Mouse (Mus musculus) kidney, postnatal 0 days (tissue): ENCODE results near the gene Ociad2. TPM values are rescaled to one million over a fixed set of nuclear protein-coding genes. Genes with fewer than 3 reads are reported as not detected.

ENCODE experiments used
- ATAC-seq: fragments of 200-750 bp; cut with Nextera tagmentation; replicated peaks from 2 replicates; pipeline ENCODE4 v1.8.0; 2017; ENCODE audit warnings: low read depth, moderate number of reproducible peaks, moderate TSS enrichment, moderate library complexity; ENCODE audit not compliant: low FRiP score
- DNase-seq: peaks from one replicate; pipeline ENCODE4 v3.0.0-alpha.2; 2016; ENCODE audit warnings: low spot score
- H3K27ac ChIP-seq: fragments of 300-500 bp; sonication (generic); 2 replicates; pipeline ENCODE4 v1.5.1; 2014; ENCODE audit warnings: mild to moderate bottlenecking
- H3K27me3 ChIP-seq: fragments of 300-500 bp; sonication (generic); 2 replicates; pipeline ENCODE4 v1.6.1; 2014; ENCODE audit warnings: low read length, mixed read lengths; ENCODE audit not compliant: insufficient read depth
- H3K36me3 ChIP-seq: fragments of 300-500 bp; sonication (generic); 2 replicates; pipeline ENCODE4 v1.6.1; 2014; ENCODE audit warnings: low read length, mixed read lengths; ENCODE audit not compliant: insufficient read depth
- H3K4me1 ChIP-seq: fragments of 300-500 bp; sonication (generic); replicated peaks from 2 replicates; pipeline ENCODE4 v1.6.1; 2014; ENCODE audit warnings: antibody characterized with exemption, low read length, mixed read lengths; ENCODE audit not compliant: insufficient read depth
- H3K4me2 ChIP-seq: fragments of 300-500 bp; sonication (generic); 2 replicates; pipeline ENCODE4 v1.6.1; 2014; ENCODE audit warnings: mild to moderate bottlenecking, low read length, moderate library complexity, mixed read lengths
- H3K4me3 ChIP-seq: fragments of 300-500 bp; sonication (generic); replicated peaks from 2 replicates; pipeline ENCODE4 v1.5.1; 2014; ENCODE audit warnings: low read depth, low read length
- H3K9ac ChIP-seq: fragments of 300-500 bp; sonication (generic); 2 replicates; pipeline ENCODE4 v1.6.1; 2014; ENCODE audit warnings: low read depth, low read length
- H3K9me3 ChIP-seq: fragments of 300-500 bp; sonication (generic); replicated peaks from 2 replicates; pipeline ENCODE4 v1.6.1; 2016; ENCODE audit warnings: low read length, inconsistent platforms, mixed read lengths
- CTCF ChIP-seq: IDR thresholded peaks from 2 replicates; pipeline ENCODE4 v1.5.1; 2016; ENCODE audit warnings: antibody characterized with exemption, low read depth, mild to moderate bottlenecking, moderate library complexity
- WGBS: fragments of 180-500 bp; shearing (Covaris S2); extraction: QIAGEN DNeasy Blood & Tissue Kit; methylation state at CpG from one replicate; pipeline ENCODE4 v1.1.7; 2014; 5-methylcytosine and 5-hydroxymethylcytosine counted together
- polyA plus RNA-seq: library from polyadenylated mRNA; unstranded; fragments of >200 nt; fragmentation: Nextera tagmentation; extraction: Ambion mirVana; gene quantifications from 2 replicates; pipeline ENCODE4 v1.2.1, GENCODE M21; 2015

The Ociad2 gene
- polyA plus RNA-seq, 1 experiment from 2014 or later, result 27.4 TPM

- Histone ChIP-seq H3K27ac (no peak overlapping the region), H3K36me3 (no peaks in the 10 kb centered on the region), H3K9me3 (no peaks in the 10 kb centered on the region), H3K9ac (no peak overlapping the region), H3K4me2 (no peak overlapping the region), H3K27me3 (no peaks in the 10 kb centered on the region), H3K4me1 (no peaks in the 10 kb centered on the region), H3K4me3 (no peak overlapping the region)
- 80% methylated on average over 4 of the region's 4 CpGs for WGBS
- DNase-seq, result no peak
- TF ChIP-seq CTCF, result no peak
- ATAC-seq, result no peak
Measured at GRCm38 (mm10) chr5:73367906-73368305, 27.1 kb upstream of the Ociad2 start.

GRCm38 (mm10) chr5:73364107-73364864 is 23.5 kb upstream of the Ociad2 start:
- WGBS, result 90% methylated on average over 2 of the region's 2 CpGs
- no peak for TF ChIP-seq CTCF
- no peaks in the 10 kb centered on the region for H3K9me3 ChIP-seq
- no peaks in the 10 kb centered on the region for H3K27me3 ChIP-seq
- DNase-seq (no peak), ATAC-seq (no peak)
- no peak overlapping the region for H3K9ac ChIP-seq
- H3K36me3 ChIP-seq, result no peaks in the 10 kb centered on the region
- no peak overlapping the region for H3K27ac ChIP-seq
- no peaks in the 10 kb centered on the region for H3K4me1 ChIP-seq
- H3K4me2 ChIP-seq, result no peak overlapping the region
- no peak overlapping the region for H3K4me3 ChIP-seq

GRCm38 (mm10) chr5:73362791-73363190 is 22.0 kb upstream of the Ociad2 start:
- no peaks in the 10 kb centered on the region for H3K36me3 ChIP-seq
- no peak overlapping the region for H3K4me2 ChIP-seq
- no peaks in the 10 kb centered on the region for H3K27me3 ChIP-seq
- no peak for TF ChIP-seq CTCF
- H3K9ac ChIP-seq, result no peak overlapping the region
- H3K27ac ChIP-seq, result no peak overlapping the region
- H3K9me3 ChIP-seq, result no peaks in the 10 kb centered on the region
- no peaks in the 10 kb centered on the region for H3K4me1 ChIP-seq
- 47% methylated on average over 5 of the region's 5 CpGs for WGBS
- DNase-seq, result peak; percentile 72
- H3K4me3 ChIP-seq, result no peak overlapping the region
- no peak for ATAC-seq

GRCm38 (mm10) chr5:73362338-73362737 is 21.5 kb upstream of the Ociad2 start:
- no peak for DNase-seq
- Histone ChIP-seq H3K36me3 (no peaks in the 10 kb centered on the region), H3K9me3 (no peaks in the 10 kb centered on the region), H3K27me3 (no peaks in the 10 kb centered on the region), H3K4me1 (no peaks in the 10 kb centered on the region), H3K27ac (no peak overlapping the region), H3K9ac (no peak overlapping the region), H3K4me2 (no peak overlapping the region), H3K4me3 (no peak overlapping the region)
- WGBS, result 63% methylated on average over 7 of the region's 7 CpGs
- no peak for TF ChIP-seq CTCF
- no peak for ATAC-seq

- Histone ChIP-seq H3K27me3 (no peaks in the 10 kb centered on the region), H3K36me3 (no peaks in the 10 kb centered on the region), H3K4me2 (peak overlapping the region; percentile 23; the same call in 1 of the 2 replicates), H3K9ac (no peak overlapping the region), H3K27ac (no peak overlapping the region), H3K4me3 (no peak overlapping the region), H3K4me1 (no peaks in the 10 kb centered on the region), H3K9me3 (no peaks in the 10 kb centered on the region)
- no peak for TF ChIP-seq CTCF
- DNase-seq (no peak), ATAC-seq (no peak)
- WGBS, result 26% methylated on average over 12 of the region's 12 CpGs
Measured at GRCm38 (mm10) chr5:73360240-73360639, 19.4 kb upstream of the Ociad2 start.

GRCm38 (mm10) chr5:73359752-73360141 is 18.9 kb upstream of the Ociad2 start:
- H3K27me3 ChIP-seq, result no peaks in the 10 kb centered on the region
- WGBS, result 44% methylated on average over 12 of the region's 12 CpGs
- TF ChIP-seq CTCF, result no peak
- H3K4me2 ChIP-seq, result peak overlapping the region; percentile 23; the same call in 1 of the 2 replicates
- no peaks in the 10 kb centered on the region for H3K9me3 ChIP-seq
- no peak overlapping the region for H3K4me3 ChIP-seq
- H3K4me1 ChIP-seq, result no peaks in the 10 kb centered on the region
- no peak for ATAC-seq
- no peaks in the 10 kb centered on the region for H3K36me3 ChIP-seq
- H3K9ac ChIP-seq, result no peak overlapping the region
- DNase-seq, result no peak
- H3K27ac ChIP-seq, result no peak overlapping the region
